19 mouse cellular contexts compared by ENCODE assay signal in the genomic region with DNA sequence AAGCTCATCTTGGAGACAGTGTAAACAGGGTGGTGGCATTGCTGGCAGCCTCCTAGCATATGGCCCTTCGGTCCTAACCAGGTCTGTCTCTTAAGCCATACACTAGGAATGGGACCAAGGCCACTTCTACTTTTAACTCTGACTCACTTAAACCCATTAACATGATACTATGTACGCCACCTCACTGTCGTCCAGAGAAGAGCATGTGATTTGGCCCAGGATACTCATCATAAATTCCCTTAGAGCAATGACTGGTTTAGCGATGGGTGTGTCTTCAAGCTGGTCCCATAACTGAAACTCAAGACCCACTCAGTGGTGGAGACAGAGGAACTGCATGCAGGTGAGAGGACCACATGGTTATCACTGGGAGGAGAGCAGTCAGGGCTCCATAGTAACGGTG.
"Had no signal": no experiment of that assay in that cellular context is flagged by ENCODE, and none has a peak within 500 bp of the region (broad histone marks: within the 10 kb centered on the region; RNA-seq: fewer than 3 reads in every experiment).

No protein-coding gene starts in this region.

- DNase-seq: kidney, adult 8-10 months; kidney, postnatal 10 days; kidney, postnatal 36 days; liver; lung, adult 18-20 months; lung, postnatal 14 days; lung, postnatal 4 days; retina, postnatal 1 day; right cerebral cortex, postnatal 25 days; thymus, adult 2 months; thymus, postnatal 14 days; thymus, postnatal 4 days had no signal

- H3K4me3 ChIP-seq: kidney, embryonic 15.5 days; limb, embryonic 10.5 days; limb, embryonic 13.5 days; liver, embryonic 12.5 days; liver, embryonic 15.5 days; midbrain, embryonic 15.5 days; neural tube, embryonic 13.5 days had no signal

- H3K4me1 ChIP-seq: kidney, embryonic 15.5 days; limb, embryonic 13.5 days; liver, embryonic 15.5 days; midbrain, embryonic 15.5 days; neural tube, embryonic 13.5 days had no signal
